Mouse (Mus musculus) neutrophil, adult 59 days (primary cell): Measurements from ENCODE around the gene Pear1. TPM values are rescaled to one million over a fixed set of nuclear protein-coding genes. Genes with fewer than 3 reads are reported as not detected.

ENCODE experiments used
- total RNA-seq, 2 experiments: library from RNA; stranded (reverse); gene quantifications; 1 replicate in 1 of 2; 2 replicates in 1 of 2; pipeline ENCODE4 v1.2.4; 2023

Pear1 gene
- total RNA-seq, result 1 to 10 TPM in 1 of 2 experiments, under 1 TPM in 1; 0.95 to 1.1 TPM

DNA sequence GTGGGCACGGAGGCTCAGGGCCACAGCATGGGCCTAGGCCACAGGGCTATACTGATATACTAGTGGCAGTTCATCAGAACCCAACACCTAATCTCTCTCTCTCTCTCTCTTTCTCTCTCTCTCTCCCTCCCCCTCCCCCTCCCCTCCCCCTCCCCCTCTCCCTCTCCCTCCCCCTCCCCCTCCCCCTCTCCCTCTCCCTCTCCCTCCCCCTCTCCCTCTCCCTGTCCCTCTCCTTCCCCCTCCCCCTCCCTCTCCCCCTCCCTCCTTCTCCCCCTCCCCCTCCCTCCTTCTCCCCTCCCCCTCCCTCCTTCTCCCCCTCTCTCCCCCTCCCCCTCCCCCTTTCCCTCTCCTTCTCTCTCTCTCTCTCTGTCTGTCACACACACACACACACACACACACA, at the start of gene Pear1:
Pear1 (minus strand) TSS at position 101 of the 400 bp plus-strand sequence.

DNA sequence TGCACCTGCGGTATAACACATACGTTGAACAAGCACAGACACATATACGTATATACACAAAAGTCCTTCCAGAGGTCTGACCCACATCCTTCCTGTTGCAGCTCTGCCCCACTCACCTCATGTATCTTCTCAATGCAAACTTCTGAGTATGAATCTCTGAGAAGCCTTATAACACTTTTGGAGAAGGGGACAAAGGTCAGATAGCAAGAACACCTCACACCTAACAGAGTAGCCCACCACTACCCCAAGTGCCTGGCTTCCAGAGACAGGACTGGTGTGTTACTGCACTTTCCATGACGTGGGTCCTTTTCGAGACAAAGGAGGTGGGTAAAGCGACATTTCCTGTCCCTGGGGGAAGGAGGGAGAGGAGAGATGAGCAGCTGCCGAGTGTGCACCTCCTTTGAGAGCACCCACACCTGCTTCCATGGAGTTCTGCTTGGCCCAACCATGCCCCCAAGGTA, 22.6 kb upstream of the Pear1 start, which contains the start of gene Sh2d2a:
Sh2d2a (plus strand) TSS at position 106 of the 461 bp plus-strand sequence.

DNA sequence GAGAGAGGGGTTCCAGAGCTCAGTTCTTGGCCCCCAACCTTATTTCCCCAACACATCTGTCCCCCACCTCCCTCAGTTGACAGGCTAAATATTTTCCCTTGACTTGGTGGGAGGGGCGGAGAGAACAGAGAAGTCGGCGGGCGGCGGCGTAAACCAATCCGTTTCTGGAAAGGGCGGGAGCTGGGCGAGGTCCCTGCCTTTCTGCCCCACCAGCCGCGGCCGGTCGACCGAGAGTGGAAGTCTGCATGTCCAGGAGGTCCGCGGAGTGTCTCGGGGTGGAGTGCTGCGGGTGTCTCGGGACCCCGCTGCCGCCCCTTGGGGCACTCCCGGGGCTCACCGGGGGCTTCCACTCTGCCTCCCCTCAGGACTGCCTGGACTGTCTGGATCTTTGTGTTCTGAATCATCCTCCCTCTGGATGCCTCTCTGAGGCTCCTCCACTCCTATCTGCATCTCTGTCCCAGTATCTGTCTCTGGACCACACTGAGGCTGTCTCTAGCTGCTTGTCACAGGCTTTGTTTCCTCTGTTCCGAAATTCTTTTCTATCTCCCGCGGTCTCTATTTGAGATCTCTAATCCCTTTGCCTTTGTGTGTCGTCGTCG, 27.3 kb downstream of the Pear1 start, which contains the start of gene Insrr:
Insrr (plus strand) TSS at position 216 of the 599 bp plus-strand sequence.

DNA sequence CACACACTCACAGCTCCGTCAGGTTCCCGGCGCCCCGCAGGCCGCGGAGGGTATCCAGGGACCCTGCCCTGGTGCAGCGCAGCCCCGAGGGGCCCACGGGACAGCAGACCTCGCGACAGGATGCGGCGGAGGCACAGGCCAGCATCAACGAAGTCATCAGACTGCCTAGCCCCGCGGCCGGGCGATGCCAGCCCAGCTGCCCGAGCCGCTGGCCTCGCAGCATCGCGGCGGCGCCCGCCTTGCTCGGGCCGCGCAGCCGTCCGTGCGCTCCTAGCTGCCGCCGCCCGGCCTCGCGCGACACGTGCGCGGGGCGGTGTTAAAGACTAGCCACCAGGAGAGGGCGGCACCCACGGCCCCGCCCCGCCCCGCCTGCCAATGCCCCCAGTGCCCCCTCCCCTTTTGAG, 29.2 kb downstream of the Pear1 start, which contains the start of gene Ntrk1:
Ntrk1 (minus strand) TSS at position 241 of the 404 bp plus-strand sequence.

DNA sequence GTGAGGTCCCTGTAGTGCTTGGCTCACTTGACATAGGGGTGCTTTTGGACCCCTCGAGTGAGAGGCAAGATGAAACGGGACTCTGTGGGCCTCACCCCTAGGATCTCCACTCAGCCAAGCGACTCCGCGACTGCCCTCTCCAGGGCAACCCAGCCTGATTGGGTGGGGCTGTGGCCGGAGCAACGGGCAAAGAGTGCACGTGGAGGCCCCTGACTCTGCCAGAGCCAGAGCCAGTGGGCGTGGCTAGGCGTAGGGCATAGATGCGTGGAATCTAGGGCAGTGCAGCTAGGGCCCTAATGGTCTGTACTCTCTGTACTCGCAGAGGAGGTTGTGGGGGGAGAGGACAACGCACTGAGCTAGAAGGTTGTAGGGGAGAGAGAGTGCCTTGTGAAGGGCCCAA, 75.7 kb downstream of the Pear1 start, which contains the start of gene Lrrc71:
Lrrc71 (minus strand) TSS at position 195 of the 400 bp plus-strand sequence.

Other genes starting within 250 kb of the Pear1 start
- gene Arhgef11, start 206.7 kb downstream of the Pear1 start, total RNA-seq, result 10 to 100 TPM; 25.2 to 25.9 TPM
- under 1 TPM; 0.29 to 0.69 TPM for gene Lrrc71, start 75.7 kb downstream of the Pear1 start, total RNA-seq
- not detected for gene Ntrk1, start 29.1 kb downstream of the Pear1 start, total RNA-seq
- gene Insrr, start 27.4 kb downstream of the Pear1 start, total RNA-seq, result not detected
- gene Sh2d2a, start 22.4 kb upstream of the Pear1 start, total RNA-seq, result 1 to 10 TPM; 1.2 TPM
- 10 to 100 TPM; 26.6 to 27.9 TPM for gene Prcc, start 61.3 kb upstream of the Pear1 start, total RNA-seq
- gene Hdgf, start 82.0 kb upstream of the Pear1 start, total RNA-seq, result 100 to 1,000 TPM; 113 to 114 TPM
- gene Mrpl24, start 95.2 kb upstream of the Pear1 start, total RNA-seq, result 10 to 100 TPM; 70.6 to 84.0 TPM
- gene Isg20l2, start 106.0 kb upstream of the Pear1 start, total RNA-seq, result 10 to 100 TPM; 21.3 to 25.8 TPM
- 10 to 100 TPM; 12.3 to 14.4 TPM for gene Rrnad1, start 106.4 kb upstream of the Pear1 start, total RNA-seq
- under 1 TPM in 1 of 2 experiments, not detected in 1; 0.73 TPM for gene Crabp2, start 124.4 kb upstream of the Pear1 start, total RNA-seq
- gene Nes, start 146.8 kb upstream of the Pear1 start, total RNA-seq, result not detected
- not detected for gene Bcan, start 175.9 kb upstream of the Pear1 start, total RNA-seq
- gene Hapln2, start 203.3 kb upstream of the Pear1 start, total RNA-seq, result not detected
- 1 to 10 TPM; 4.8 to 4.9 TPM for gene Gpatch4, start 218.8 kb upstream of the Pear1 start, total RNA-seq
- 10 to 100 TPM; 23.6 to 27.3 TPM for gene Naxe, start 234.2 kb upstream of the Pear1 start, total RNA-seq